Comparison of ENCODE assay signal across 8 mouse cellular contexts in the genomic region with DNA sequence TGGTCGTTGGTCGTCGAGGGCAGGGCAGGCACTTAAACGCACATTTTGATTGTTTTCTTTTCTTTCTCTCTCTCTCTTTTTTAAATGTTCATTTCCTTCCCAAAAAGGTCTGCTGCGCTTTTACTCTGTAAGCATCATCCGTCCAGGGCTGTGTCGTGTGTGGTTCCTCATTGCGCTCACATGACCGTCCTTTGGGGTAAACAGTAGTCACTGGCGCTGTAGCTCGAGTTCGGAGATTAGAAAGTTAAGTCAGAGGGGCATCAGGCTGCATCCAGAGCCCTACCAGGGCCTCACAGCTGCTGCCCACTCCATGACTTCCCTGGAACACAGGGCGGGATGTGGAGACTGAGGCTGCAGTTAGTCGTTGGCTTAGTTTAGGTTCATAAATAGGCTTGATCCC. TPM values are rescaled to one million over a fixed set of nuclear protein-coding genes. Genes with fewer than 3 reads are reported as not detected.
A peak's percentile ranks its signal among the peaks of the same experiment; 100 is the strongest.
DNase-seq lines count a peak whose midpoint lies in the region; ATAC-seq and TF ChIP-seq lines count a peak whose summit lies in the region.

No protein-coding gene starts in this region.

- TF ChIP-seq EP300 in stomach, postnatal 0 days (optimal IDR thresholded peaks at IDR 0.05): no peak

- H3K4me2 ChIP-seq in limb, embryonic 14.5 days (replicated peaks; ENCODE audit: low read depth, low read length, severe bottlenecking): peak overlapping the region; percentile 45
- 0 out of 2 replicates have a peak overlapping the region, but pooled peaks have one; percentile 3 for H3K4me2 ChIP-seq in stomach, postnatal 0 days (replicated peaks; ENCODE audit: low read depth)

- H3K4me3 ChIP-seq in heart, embryonic 10.5 days: no peak overlapping the region
- H3K4me3 ChIP-seq in limb, embryonic 14.5 days (replicated peaks; ENCODE audit: low read length): no peak overlapping the region
- no peak overlapping the region for H3K4me3 ChIP-seq in stomach, postnatal 0 days (ENCODE audit: low read depth, low read length)

- H3K9me3 ChIP-seq in heart, embryonic 10.5 days: no peaks in the 10 kb centered on the region
- H3K9me3 ChIP-seq in limb, embryonic 14.5 days (ENCODE audit: control insufficient read depth, low read length): no peaks in the 10 kb centered on the region
- no peaks in the 10 kb centered on the region for H3K9me3 ChIP-seq in stomach, postnatal 0 days (ENCODE audit: control insufficient read depth, low read length)

- peaks cover 77% of the 10 kb centered on the region for H3K4me1 ChIP-seq in heart, embryonic 10.5 days
- H3K4me1 ChIP-seq in limb, embryonic 14.5 days (ENCODE audit: control insufficient read depth, insufficient read depth, low read length): peaks cover 79% of the 10 kb centered on the region
- H3K4me1 ChIP-seq in stomach, postnatal 0 days (replicated peaks; ENCODE audit: control insufficient read depth, insufficient read depth): peaks cover 28% of the 10 kb centered on the region

- no peaks in the 10 kb centered on the region for H3K27me3 ChIP-seq in heart, embryonic 10.5 days (ENCODE audit: insufficient read depth, poor library complexity, severe bottlenecking)
- no peaks in the 10 kb centered on the region for H3K27me3 ChIP-seq in limb, embryonic 14.5 days (ENCODE audit: control insufficient read depth, insufficient read depth, low read length)
- no peaks in the 10 kb centered on the region for H3K27me3 ChIP-seq in stomach, postnatal 0 days (ENCODE audit: control insufficient read depth, insufficient read depth, low read length)

- ATAC-seq in limb, embryonic 14.5 days (ENCODE audit: low FRiP score, low read depth): no peak
- no peak for ATAC-seq in stomach, postnatal 0 days (ENCODE audit: low FRiP score, low TSS enrichment)

- intact Hi-C loops in heart, postnatal 10 days (cut with DNase I): loop anchor here (10.0 kb wide), 1 partner anchor 389 kb away; no protein-coding TSS in a partner anchor

- H3K9ac ChIP-seq in limb, embryonic 14.5 days (ENCODE audit: low read depth, low read length, severe bottlenecking): no peak overlapping the region
- H3K9ac ChIP-seq in stomach, postnatal 0 days (ENCODE audit: low read length): peak overlapping the region; percentile 8; the same call in 1 of the 2 replicates

- peak overlapping the region; percentile 91 for H3K27ac ChIP-seq in heart, embryonic 10.5 days
- peak overlapping the region; percentile 76 for H3K27ac ChIP-seq in limb, embryonic 14.5 days (replicated peaks; ENCODE audit: low read depth, low read length)
- peak overlapping the region; percentile 79 for H3K27ac ChIP-seq in stomach, postnatal 0 days (replicated peaks)

- WGBS in heart, embryonic 10.5 days: 47% methylated on average over 14 of the region's 14 CpGs
- 44% methylated on average over 14 of the region's 14 CpGs for WGBS in limb, embryonic 14.5 days
- WGBS in stomach, postnatal 0 days: 35% methylated on average over 14 of the region's 14 CpGs

- TF ChIP-seq CTCF in stomach, postnatal 0 days (IDR thresholded peaks at IDR 0.05; ENCODE audit: low read depth): no peak

- no peak for DNase-seq in heart, embryonic 10.5 days (ENCODE audit: low spot score)
- no peak for DNase-seq in heart, postnatal 10 days
- DNase-seq in spleen, postnatal 36 days (ENCODE audit: low spot score in 2 of 2): peak; percentile 58 to 64
- no peak for DNase-seq in spleen, postnatal 14 days (ENCODE audit: low spot score in 2 of 2)
- DNase-seq in limb, embryonic 14.5 days (ENCODE audit: low spot score): no peak
- DNase-seq in stomach, postnatal 0 days (ENCODE audit: low spot score): no peak
- DNase-seq in right cerebral cortex, postnatal 36 days (ENCODE audit: low spot score in 2 of 2): no peak
- DNase-seq in thymus, postnatal 14 days: no peak

- no peak for TF ChIP-seq POLR2A in limb, embryonic 14.5 days (IDR thresholded peaks at IDR 0.05; ENCODE audit: borderline replicate concordance, extremely low read depth, insufficient read depth, insufficient read length)

- no peaks in the 10 kb centered on the region for H3K36me3 ChIP-seq in heart, embryonic 10.5 days
- no peaks in the 10 kb centered on the region for H3K36me3 ChIP-seq in limb, embryonic 14.5 days (ENCODE audit: control insufficient read depth, insufficient read depth, low read length)
- H3K36me3 ChIP-seq in stomach, postnatal 0 days (ENCODE audit: control insufficient read depth, insufficient read depth, low read length): no peaks in the 10 kb centered on the region

RNA-seq across cellular contexts. Expression of a gene that starts 12.2 kb away (rescaled TPM):
- 11.2 and 16.8 TPM in 2 replicates for polyA plus RNA-seq in heart, embryonic 10.5 days (2016; fragmentation: Nextera tagmentation; extraction: Ambion mirVana)
- total RNA-seq in heart, postnatal 10 days (2021): 10 to 100 TPM; 28.2 to 31.0 TPM
- polyA plus RNA-seq in limb, embryonic 14.5 days (2012; rRNA removed): 38.7 and 49.0 TPM in 2 replicates
- polyA plus RNA-seq in limb, embryonic 14.5 days (2014; fragmentation: Nextera tagmentation; extraction: Ambion mirVana): 48.5 and 54.2 TPM in 2 replicates
- 10.6 TPM in 2 replicates for polyA plus RNA-seq in stomach, postnatal 0 days (2015; fragmentation: Nextera tagmentation; extraction: Ambion mirVana)

Comparison
In these comparisons a context has a peak if more than half of its experiments do, and no peak if none do; other contexts are left out.
1. DNase-seq: peak in spleen, postnatal 36 days (2 of 2); none in heart, embryonic 10.5 days (single experiment), heart, postnatal 10 days (0 of 2), spleen, postnatal 14 days (0 of 2), limb, embryonic 14.5 days (single experiment), stomach, postnatal 0 days (single experiment), right cerebral cortex, postnatal 36 days (0 of 2) and thymus, postnatal 14 days (single experiment).
2. Peak in every context shown above with its lines, with median percentiles within 50 percentile points of each other: H3K27ac ChIP-seq.